Mouse (Mus musculus): ENCODE data around the gene Olfml2a. TPM values are rescaled to one million over a fixed set of nuclear protein-coding genes. Genes with fewer than 3 reads are reported as not detected.

The Olfml2a gene
- total and polyA plus RNA-seq, 2 experiments from 2014 or later, result 3.3 to 7.5 TPM

GRCm38 (mm10) chr2:38937396-38937795, 5.6 kb downstream of the Olfml2a start:
- Histone ChIP-seq H3K36me3 (ENCODE audit: insufficient read depth, low read length) (no peaks in the 10 kb centered on the region), H3K4me1 (ENCODE audit: insufficient read depth, low read length) (no peaks in the 10 kb centered on the region), H3K4me3 (ENCODE audit: low read length) (no peak overlapping the region), H3K9ac (replicated peaks; ENCODE audit: low read length) (no peak overlapping the region), H3K27me3 (ENCODE audit: insufficient read depth, low read length) (no peaks in the 10 kb centered on the region), H3K9me3 (ENCODE audit: low read length) (no peaks in the 10 kb centered on the region), H3K27ac (no peak overlapping the region), H3K4me2 (ENCODE audit: low read depth, low read length) (no peak overlapping the region)
- WGBS, result 84% methylated on average over 3 of the region's 3 CpGs
- TF ChIP-seq CTCF (IDR thresholded peaks at IDR 0.05; ENCODE audit: low read depth), result no peak
- DNase-seq (ENCODE audit: low spot score), result no peak
- no peak for ATAC-seq

DNA sequence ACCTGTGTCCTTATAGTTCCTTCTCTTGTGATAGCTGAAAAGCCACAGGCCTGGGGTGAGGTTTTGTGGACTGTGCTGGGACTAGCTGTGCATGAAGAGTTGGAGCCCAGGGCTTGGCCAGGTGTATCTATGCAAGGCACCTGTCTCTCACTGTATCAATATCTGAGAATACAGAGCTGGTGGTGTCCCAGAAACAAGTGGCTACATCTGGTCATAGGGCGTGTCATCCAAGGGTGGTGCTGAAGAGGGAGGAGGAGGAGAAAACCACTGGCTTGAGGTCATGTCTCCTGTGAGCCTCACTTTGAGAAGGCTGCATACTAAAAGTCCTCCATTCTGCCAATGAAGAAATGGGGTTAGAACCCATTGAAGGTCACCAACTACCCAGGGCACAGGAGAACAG, 6.2 kb downstream of the Olfml2a start:
- ATAC-seq (no peak), DNase-seq (ENCODE audit: low spot score) (no peak)
- Histone ChIP-seq H3K27ac (no peak overlapping the region), H3K9ac (replicated peaks; ENCODE audit: low read length) (no peak overlapping the region), H3K4me2 (ENCODE audit: low read depth, low read length) (no peak overlapping the region), H3K4me3 (ENCODE audit: low read length) (no peak overlapping the region), H3K4me1 (ENCODE audit: insufficient read depth, low read length) (no peaks in the 10 kb centered on the region), H3K27me3 (ENCODE audit: insufficient read depth, low read length) (no peaks in the 10 kb centered on the region), H3K36me3 (ENCODE audit: insufficient read depth, low read length) (no peaks in the 10 kb centered on the region), H3K9me3 (ENCODE audit: low read length) (no peaks in the 10 kb centered on the region)
- WGBS, result 75% methylated on average over 1 of the region's 1 CpGs
- TF ChIP-seq CTCF (IDR thresholded peaks at IDR 0.05; ENCODE audit: low read depth), result no peak

DNA sequence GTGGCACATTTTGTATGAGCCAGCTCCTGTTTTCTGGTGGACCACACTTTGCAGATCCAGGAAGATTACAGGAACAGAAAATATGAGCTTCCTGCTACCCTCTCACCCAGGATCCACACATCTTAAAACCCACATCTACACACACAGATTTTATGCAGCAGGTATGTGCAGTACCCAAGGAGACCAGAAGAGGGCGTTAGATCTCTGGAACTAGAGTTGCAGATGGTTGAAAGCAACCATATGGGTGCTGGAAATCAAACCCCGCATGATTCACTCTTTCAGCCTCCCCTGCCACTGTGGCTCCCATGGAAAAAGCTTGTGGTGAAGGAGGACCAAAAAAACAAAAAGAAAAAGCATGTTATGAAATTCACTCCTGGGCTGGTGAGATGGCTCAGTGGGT, 7.3 kb downstream of the Olfml2a start:
- no peaks in the 10 kb centered on the region for H3K9me3 ChIP-seq (ENCODE audit: low read length)
- 67% methylated on average over 2 of the region's 2 CpGs for WGBS

GRCm38 (mm10) chr2:38941426-38941825, 9.6 kb downstream of the Olfml2a start:
- no peak overlapping the region for H3K4me3 ChIP-seq (ENCODE audit: low read length)
- H3K9ac ChIP-seq (replicated peaks; ENCODE audit: low read length), result no peak overlapping the region
- no peak overlapping the region for H3K27ac ChIP-seq
- ATAC-seq (no peak), DNase-seq (ENCODE audit: low spot score) (no peak)
- 90% methylated on average over 14 of the region's 14 CpGs for WGBS
- H3K4me2 ChIP-seq (ENCODE audit: low read depth, low read length), result no peak overlapping the region
- TF ChIP-seq CTCF (IDR thresholded peaks at IDR 0.05; ENCODE audit: low read depth), result no peak
- no peaks in the 10 kb centered on the region for H3K27me3 ChIP-seq (ENCODE audit: insufficient read depth, low read length)
- no peaks in the 10 kb centered on the region for H3K4me1 ChIP-seq (ENCODE audit: insufficient read depth, low read length)
- no peaks in the 10 kb centered on the region for H3K9me3 ChIP-seq (ENCODE audit: low read length)
- H3K36me3 ChIP-seq (ENCODE audit: insufficient read depth, low read length), result no peaks in the 10 kb centered on the region

More for the DNA sequence above, 7.3 kb downstream of the Olfml2a start:
- ATAC-seq (no peak), DNase-seq (ENCODE audit: low spot score) (no peak)
- no peak overlapping the region for H3K4me2 ChIP-seq (ENCODE audit: low read depth, low read length)
- H3K4me3 ChIP-seq (ENCODE audit: low read length), result no peak overlapping the region
- peak; percentile 31 for TF ChIP-seq CTCF (IDR thresholded peaks at IDR 0.05; ENCODE audit: low read depth)
- H3K9ac ChIP-seq (replicated peaks; ENCODE audit: low read length), result no peak overlapping the region
- H3K27me3 ChIP-seq (ENCODE audit: insufficient read depth, low read length), result no peaks in the 10 kb centered on the region
- H3K4me1 ChIP-seq (ENCODE audit: insufficient read depth, low read length), result no peaks in the 10 kb centered on the region
- H3K36me3 ChIP-seq (ENCODE audit: insufficient read depth, low read length), result no peaks in the 10 kb centered on the region
- H3K27ac ChIP-seq, result no peak overlapping the region

DNA sequence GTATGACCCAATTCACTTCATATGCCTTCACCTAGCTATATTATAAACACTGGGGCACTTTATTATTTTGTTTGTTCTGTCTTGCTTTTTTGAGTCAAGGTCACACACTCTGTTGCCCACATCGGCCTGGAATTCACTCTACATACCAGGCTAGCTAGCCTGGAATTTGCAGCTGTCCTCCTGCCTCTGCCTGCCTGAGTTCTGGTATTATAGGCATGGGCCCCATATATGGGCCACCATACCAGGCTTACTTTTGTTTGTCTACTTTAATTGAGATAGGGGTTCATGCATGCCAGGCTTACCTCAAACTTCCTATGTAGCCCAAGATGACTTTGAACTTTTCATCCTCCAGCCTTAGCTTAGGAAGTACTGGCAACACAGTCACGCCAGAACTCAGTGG, 10.1 kb downstream of the Olfml2a start:
- no peak for DNase-seq (ENCODE audit: low spot score)
- Histone ChIP-seq H3K4me2 (ENCODE audit: low read depth, low read length) (no peak overlapping the region), H3K4me1 (ENCODE audit: insufficient read depth, low read length) (no peaks in the 10 kb centered on the region), H3K27me3 (ENCODE audit: insufficient read depth, low read length) (no peaks in the 10 kb centered on the region), H3K27ac (no peak overlapping the region), H3K9ac (replicated peaks; ENCODE audit: low read length) (no peak overlapping the region), H3K9me3 (ENCODE audit: low read length) (no peaks in the 10 kb centered on the region), H3K4me3 (ENCODE audit: low read length) (no peak overlapping the region), H3K36me3 (ENCODE audit: insufficient read depth, low read length) (no peaks in the 10 kb centered on the region)
- TF ChIP-seq CTCF (IDR thresholded peaks at IDR 0.05; ENCODE audit: low read depth), result no peak
- no peak for ATAC-seq
- 92% methylated on average over 2 of the region's 2 CpGs for WGBS

DNA sequence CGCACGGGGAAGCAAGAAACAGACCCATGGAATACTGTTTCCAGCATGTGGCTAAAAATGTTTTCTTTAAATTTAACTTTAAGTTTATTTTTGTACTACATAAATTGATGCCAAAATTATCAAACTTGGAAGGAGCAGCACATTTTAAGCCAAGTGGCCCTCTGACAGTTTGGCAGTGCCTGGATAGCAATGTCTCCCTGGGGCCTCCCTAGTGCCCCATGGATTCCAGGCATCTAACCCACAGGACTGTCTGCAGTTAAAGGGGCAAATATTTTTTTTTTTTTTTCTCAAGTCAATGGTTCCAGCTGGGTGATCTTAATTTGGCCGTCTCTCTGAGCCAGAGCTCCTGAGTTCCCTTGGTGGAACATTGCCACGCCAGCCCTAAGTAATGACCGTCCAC, 11.4 kb downstream of the Olfml2a start:
- Histone ChIP-seq H3K9ac (replicated peaks; ENCODE audit: low read length) (no peak overlapping the region), H3K4me1 (ENCODE audit: insufficient read depth, low read length) (no peaks in the 10 kb centered on the region), H3K27ac (no peak overlapping the region), H3K4me2 (ENCODE audit: low read depth, low read length) (no peak overlapping the region), H3K4me3 (ENCODE audit: low read length) (no peak overlapping the region), H3K27me3 (ENCODE audit: insufficient read depth, low read length) (no peaks in the 10 kb centered on the region), H3K9me3 (ENCODE audit: low read length) (no peaks in the 10 kb centered on the region), H3K36me3 (ENCODE audit: insufficient read depth, low read length) (no peaks in the 10 kb centered on the region)
- 75% methylated on average over 5 of the region's 5 CpGs for WGBS
- no peak for DNase-seq (ENCODE audit: low spot score)
- no peak for ATAC-seq
- TF ChIP-seq CTCF (IDR thresholded peaks at IDR 0.05; ENCODE audit: low read depth), result no peak

- TF ChIP-seq CTCF (IDR thresholded peaks at IDR 0.05; ENCODE audit: low read depth), result no peak
- no peak for DNase-seq (ENCODE audit: low spot score)
Measured at GRCm38 (mm10) chr2:38943977-38944376, 12.2 kb downstream of the Olfml2a start.

More at GRCm38 (mm10) chr2:38943977-38944376, 12.2 kb downstream of the Olfml2a start:
- H3K27ac ChIP-seq, result no peak overlapping the region
- 56% methylated on average over 2 of the region's 2 CpGs for WGBS
- no peak overlapping the region for H3K9ac ChIP-seq (replicated peaks; ENCODE audit: low read length)
- no peak overlapping the region for H3K4me2 ChIP-seq (ENCODE audit: low read depth, low read length)
- H3K27me3 ChIP-seq (ENCODE audit: insufficient read depth, low read length), result no peaks in the 10 kb centered on the region
- ATAC-seq, result no peak
- H3K9me3 ChIP-seq (ENCODE audit: low read length), result no peaks in the 10 kb centered on the region
- H3K4me1 ChIP-seq (ENCODE audit: insufficient read depth, low read length), result no peaks in the 10 kb centered on the region
- no peaks in the 10 kb centered on the region for H3K36me3 ChIP-seq (ENCODE audit: insufficient read depth, low read length)
- H3K4me3 ChIP-seq (ENCODE audit: low read length), result no peak overlapping the region
